Mouse (Mus musculus): ENCODE measurements around the gene Nlrp2. TPM values are rescaled to one million over a fixed set of nuclear protein-coding genes. Genes with fewer than 3 reads are reported as not detected.

The Nlrp2 gene
- not detected for polyA plus RNA-seq (2017; shearing (Covaris generic))

GRCm38 (mm10) chr7:5350935-5351334 lies at the start of gene Nlrp2:
Nlrp2 (minus strand) TSS chr7:5351035.

GRCm38 (mm10) chr7:5350237-5350636 lies 598 bp downstream of the Nlrp2 start, which contains the start of gene Gm5065:
Gm5065 (plus strand) TSS chr7:5350537.

Other genes with a start within 250 kb of the Nlrp2 start
- gene Rfpl4, start 234.1 kb downstream of the Nlrp2 start, polyA plus RNA-seq (2017; shearing (Covaris generic)): not detected
- 0.31 TPM for gene Rasl2-9, start 225.1 kb downstream of the Nlrp2 start, polyA plus RNA-seq (2017; shearing (Covaris generic))
- gene Vmn1r55, start 201.4 kb downstream of the Nlrp2 start, polyA plus RNA-seq (2017; shearing (Covaris generic)): 0.07 TPM
- gene Vmn1r56, start 154.3 kb downstream of the Nlrp2 start, polyA plus RNA-seq (2017; shearing (Covaris generic)): not detected
- gene Vmn1r57, start 132.5 kb downstream of the Nlrp2 start, polyA plus RNA-seq (2017; shearing (Covaris generic)): not detected
- not detected for gene Gm5065, start 498 bp downstream of the Nlrp2 start, polyA plus RNA-seq (2017; shearing (Covaris generic))
- not detected for gene Vmn1r58, start 62.4 kb upstream of the Nlrp2 start, polyA plus RNA-seq (2017; shearing (Covaris generic))
- gene Vmn1r59, start 105.7 kb upstream of the Nlrp2 start, polyA plus RNA-seq (2017; shearing (Covaris generic)): 0.07 TPM
- not detected for gene Vmn2r28, start 142.9 kb upstream of the Nlrp2 start, polyA plus RNA-seq (2017; shearing (Covaris generic))
- not detected for gene Vmn1r60, start 196.3 kb upstream of the Nlrp2 start, polyA plus RNA-seq (2017; shearing (Covaris generic))

Data from CD4-positive, CD25-positive, alpha-beta regulatory T cell (primary cell).